Mouse (Mus musculus): ENCODE results near the gene Znhit3.

DNA sequence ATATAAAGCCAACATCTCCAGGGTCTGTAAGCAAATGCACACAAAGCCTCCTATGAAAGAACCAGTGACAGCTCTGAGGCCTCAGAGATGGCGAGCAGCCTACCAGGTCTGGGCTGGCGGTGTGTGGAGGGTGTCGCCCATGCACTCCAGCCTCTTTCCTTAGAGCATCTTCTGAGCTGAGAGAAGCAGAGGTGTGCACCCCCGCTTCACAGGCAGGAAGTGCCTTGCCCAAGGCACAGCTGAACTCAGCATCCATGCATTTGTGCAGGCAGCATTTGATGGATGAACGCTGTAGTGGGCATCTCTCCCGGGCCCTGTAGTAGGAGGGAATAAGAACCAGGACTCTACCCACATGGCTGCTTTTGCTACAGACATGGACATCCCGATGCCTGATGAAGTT is 24.5 kb downstream of the Znhit3 start:
- no peak for TF ChIP-seq CTCF (IDR thresholded peaks at IDR 0.05; ENCODE audit: borderline replicate concordance, insufficient read depth, low read depth, low read length)
- no peak for TF ChIP-seq POLR2A (IDR thresholded peaks at IDR 0.05; ENCODE audit: borderline replicate concordance, insufficient read depth, low read length)

Data from cerebellum, adult 2 months (tissue).